Mouse (Mus musculus) hindbrain, embryonic 16.5 days (tissue): ENCODE results near the gene Capn1. TPM values are rescaled to one million over a fixed set of nuclear protein-coding genes. Genes with fewer than 3 reads are reported as not detected.
A peak's percentile ranks its signal among the peaks of the same experiment; 100 is the strongest.

Source experiments
- ATAC-seq: fragments of 200-750 bp; cut with Nextera tagmentation; 2 replicates; pipeline ENCODE4 v1.8.0; 2017; ENCODE audit warnings: moderate TSS enrichment, moderate library complexity
- H3K27ac ChIP-seq: fragments of 300-500 bp; sonication (generic); 2 replicates; pipeline ENCODE4 v1.5.1; 2014; ENCODE audit warnings: low read depth, mild to moderate bottlenecking, control low read depth, low read length, moderate library complexity
- H3K27me3 ChIP-seq: fragments of 300-500 bp; sonication (generic); replicated peaks from 2 replicates; pipeline ENCODE4 v1.6.1; 2014; ENCODE audit warnings: low read length; ENCODE audit not compliant: control insufficient read depth, insufficient read depth
- H3K36me3 ChIP-seq: fragments of 300-500 bp; sonication (generic); 2 replicates; pipeline ENCODE4 v1.6.1; 2014; ENCODE audit warnings: mild to moderate bottlenecking, low read length, moderate library complexity, mixed read lengths; ENCODE audit not compliant: control insufficient read depth, insufficient read depth
- H3K4me1 ChIP-seq: fragments of 300-500 bp; sonication (generic); 2 replicates; pipeline ENCODE4 v1.6.1; 2014; ENCODE audit warnings: low read depth, low read length; ENCODE audit not compliant: control insufficient read depth, insufficient read depth
- H3K4me2 ChIP-seq: fragments of 300-500 bp; sonication (generic); 2 replicates; pipeline ENCODE4 v1.6.1; 2014; ENCODE audit warnings: mild to moderate bottlenecking, low read length, control low read depth, moderate library complexity
- H3K4me3 ChIP-seq: fragments of 300-500 bp; sonication (generic); 2 replicates; pipeline ENCODE4 v1.5.1; 2014; ENCODE audit warnings: mild to moderate bottlenecking, low read length, control low read depth, moderate library complexity
- H3K9ac ChIP-seq: fragments of 300-500 bp; sonication (generic); 2 replicates; pipeline ENCODE4 v1.6.1; 2014; ENCODE audit warnings: low read depth, mild to moderate bottlenecking, control low read depth, low read length, moderate library complexity
- H3K9me3 ChIP-seq: fragments of 300-500 bp; sonication (generic); 2 replicates; pipeline ENCODE4 v1.6.1; 2014; ENCODE audit warnings: mild to moderate bottlenecking, low read length, moderate library complexity; ENCODE audit not compliant: control insufficient read depth
- WGBS: fragments of 180-500 bp; shearing (Covaris S2); extraction: QIAGEN DNeasy Blood & Tissue Kit; methylation state at CpG from one replicate; pipeline ENCODE4 v1.1.7; 2014; 5-methylcytosine and 5-hydroxymethylcytosine counted together
- polyA plus RNA-seq: library from polyadenylated mRNA; unstranded; fragments of >200 nt; fragmentation: Nextera tagmentation; extraction: Ambion mirVana; gene quantifications from 2 replicates; pipeline ENCODE4 v1.2.1, GENCODE M21; 2015

Gene Capn1
- 5.2 and 5.6 TPM in 2 replicates for polyA plus RNA-seq

DNA sequence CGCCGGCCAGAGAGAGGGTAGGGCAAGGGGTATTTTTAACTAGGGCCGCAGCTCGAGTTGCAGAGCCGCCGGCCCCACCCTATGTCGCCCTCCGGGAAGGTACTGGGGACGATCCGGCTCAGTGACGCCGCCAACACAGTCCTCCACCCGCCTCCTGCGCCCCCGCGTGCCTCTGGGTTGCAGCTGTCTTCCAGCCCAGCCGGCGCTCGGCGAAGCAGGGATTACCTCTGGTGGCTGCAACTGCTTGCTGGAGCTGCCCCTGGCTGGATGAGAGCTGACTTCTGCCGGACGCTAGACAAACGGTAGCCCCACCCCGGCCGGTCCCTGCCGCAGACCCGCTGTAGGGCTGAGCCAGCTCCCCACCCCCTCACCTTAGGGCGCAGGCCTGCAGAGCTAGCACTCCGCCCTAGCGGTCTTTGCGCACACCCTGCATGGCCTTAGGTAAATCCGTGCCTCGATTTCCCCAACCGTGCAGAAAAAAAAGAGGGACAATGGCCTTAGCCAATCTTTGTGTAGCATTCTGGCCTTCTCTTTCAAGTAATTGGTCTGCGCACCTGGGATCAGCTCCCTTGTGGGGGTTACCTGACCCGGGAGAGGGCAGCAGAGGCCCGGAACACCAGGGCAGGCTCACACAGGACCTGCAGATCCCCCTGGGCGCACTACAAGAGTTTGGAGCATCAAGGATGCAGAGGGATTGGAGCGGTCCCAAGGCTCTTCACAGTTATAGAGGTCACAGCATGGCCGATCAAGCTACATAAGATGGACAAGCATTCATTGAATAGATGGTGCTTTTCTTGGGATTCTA, at the start of gene Capn1:
Gene Capn1, minus strand, starts transcription at position 387 of the 805 bp plus-strand sequence.
- peak within 1 kb of the TSS; percentile 78 for H3K4me2 ChIP-seq
- peak within 1 kb of the TSS; percentile 61 for H3K27ac ChIP-seq
- peak; percentile 81 for ATAC-seq
- H3K9me3 ChIP-seq: no peaks in the 10 kb centered on the region
- H3K4me3 ChIP-seq: peak within 1 kb of the TSS; percentile 61
- 3% methylated on average over 36 of the region's 40 CpGs for WGBS
- H3K9ac ChIP-seq: peak within 1 kb of the TSS; percentile 72
- peaks cover 6% of the 10 kb centered on the region; the same call in 1 of the 2 replicates for H3K27me3 ChIP-seq
- peaks cover 13% of the 10 kb centered on the region for H3K4me1 ChIP-seq
- no peaks in the 10 kb centered on the region for H3K36me3 ChIP-seq

- peaks cover 44% of the 10 kb centered on the region for H3K4me1 ChIP-seq
Observed at GRCm38 (mm10) chr19:6063081-6063480, 47.4 kb upstream of the Capn1 start.

DNA sequence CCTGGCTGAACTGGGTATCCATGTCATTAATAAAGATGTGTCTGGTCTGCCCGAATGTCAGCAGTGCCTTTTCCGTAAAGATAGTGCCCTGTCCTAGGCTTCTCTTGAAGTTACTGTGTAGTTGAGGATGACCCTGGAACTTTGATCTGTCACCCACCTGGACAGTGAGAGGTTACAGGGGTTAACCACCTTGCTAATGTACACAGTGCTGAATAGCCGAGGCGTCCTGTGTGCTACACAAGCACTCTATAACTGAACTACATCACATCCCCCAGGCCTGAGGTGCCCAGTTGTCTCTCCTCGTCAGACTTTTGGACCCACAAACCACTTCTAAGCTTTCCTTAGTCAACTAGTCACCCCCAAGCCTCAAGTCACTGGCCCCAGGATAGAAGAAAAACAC, 46.7 kb upstream of the Capn1 start:
- Histone ChIP-seq H3K9ac (peak overlapping the region; percentile 87), H3K36me3 (no peaks in the 10 kb centered on the region), H3K4me1 (peaks cover 42% of the 10 kb centered on the region), H3K4me2 (peak overlapping the region; percentile 100), H3K9me3 (no peaks in the 10 kb centered on the region), H3K4me3 (peak overlapping the region; percentile 71), H3K27me3 (no peaks in the 10 kb centered on the region), H3K27ac (no peak overlapping the region)
- no peak for ATAC-seq
- WGBS: 74% methylated on average over 5 of the region's 5 CpGs

More at GRCm38 (mm10) chr19:6063081-6063480, 47.4 kb upstream of the Capn1 start:
- H3K27me3 ChIP-seq: no peaks in the 10 kb centered on the region
- 97% methylated on average over 6 of the region's 6 CpGs for WGBS
- no peak overlapping the region for H3K9ac ChIP-seq
- no peaks in the 10 kb centered on the region for H3K9me3 ChIP-seq
- peak overlapping the region; percentile 100; the same call in 1 of the 2 replicates for H3K4me2 ChIP-seq
- ATAC-seq: no peak
- no peak overlapping the region for H3K27ac ChIP-seq
- no peak overlapping the region for H3K4me3 ChIP-seq
- no peaks in the 10 kb centered on the region for H3K36me3 ChIP-seq

DNA sequence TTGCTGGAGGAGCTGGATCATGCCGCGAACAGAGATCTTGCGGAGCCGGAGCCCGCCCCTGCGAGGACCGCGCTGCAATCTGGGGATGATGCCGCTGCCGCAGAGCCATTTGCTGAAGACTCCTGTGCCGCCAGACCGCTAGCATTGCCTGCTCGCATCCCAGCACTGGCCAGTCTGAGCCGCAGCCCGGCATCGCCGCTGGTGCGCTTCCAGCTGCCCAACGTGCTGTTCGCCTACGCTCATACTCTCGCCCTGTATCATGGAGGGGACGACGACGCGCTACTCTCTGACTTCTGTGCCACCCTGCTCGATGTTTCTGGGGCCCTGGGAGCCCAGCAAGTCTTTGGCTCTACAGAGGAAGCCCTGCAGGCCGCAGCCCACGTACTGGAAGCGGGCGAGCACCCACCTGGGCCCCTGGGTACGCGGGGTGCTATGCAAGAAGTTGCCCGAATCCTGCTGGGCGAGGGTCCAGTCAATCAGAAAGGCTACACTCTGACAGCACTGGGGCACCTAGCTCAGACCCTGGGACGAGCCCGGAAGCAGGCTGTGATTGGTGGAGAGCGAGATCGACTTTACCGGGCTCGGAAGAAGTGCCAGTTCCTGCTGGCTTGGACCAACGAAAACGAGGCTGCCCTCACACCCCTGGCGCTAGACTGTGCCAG, 46.1 kb upstream of the Capn1 start:
- Histone ChIP-seq H3K4me3 (peak overlapping the region; percentile 71), H3K36me3 (no peaks in the 10 kb centered on the region), H3K4me1 (peaks cover 44% of the 10 kb centered on the region), H3K9me3 (no peaks in the 10 kb centered on the region), H3K9ac (peak overlapping the region; percentile 87), H3K4me2 (peak overlapping the region; percentile 100), H3K27me3 (no peaks in the 10 kb centered on the region), H3K27ac (peak overlapping the region; percentile 87)
- 2% methylated on average over 37 of the region's 44 CpGs for WGBS
- ATAC-seq: peak; percentile 9; the same call in 1 of the 2 replicates

DNA sequence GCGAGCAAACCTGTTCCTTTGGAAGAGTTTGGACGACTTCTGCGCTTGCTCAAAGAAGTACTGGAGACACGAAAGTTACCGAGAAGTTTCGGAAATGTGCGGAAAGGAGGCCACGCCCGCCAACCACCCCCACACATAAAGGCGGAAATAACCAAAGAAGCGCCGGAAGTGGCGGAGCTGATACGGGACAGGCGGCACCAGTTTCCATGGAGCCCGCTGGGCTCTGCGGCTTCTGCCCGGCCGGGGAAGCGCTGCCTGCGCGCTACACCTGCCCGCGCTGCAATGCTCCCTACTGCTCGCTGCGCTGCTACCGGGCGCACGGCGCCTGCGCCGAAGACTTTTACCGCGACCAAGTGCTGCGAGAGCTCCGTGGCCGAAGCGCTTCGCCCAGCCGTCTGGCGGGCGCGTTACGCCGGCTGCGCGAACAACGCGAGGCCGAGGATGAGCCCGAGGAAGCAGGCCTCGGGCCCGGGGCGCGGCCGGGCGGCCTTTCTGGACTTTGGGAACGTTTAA, 45.4 kb upstream of the Capn1 start, which contains the start of gene Znhit2:
Gene Znhit2, plus strand, starts transcription at position 172 of the 513 bp plus-strand sequence.
- H3K4me1 ChIP-seq: peaks cover 44% of the 10 kb centered on the region
- H3K9me3 ChIP-seq: no peaks in the 10 kb centered on the region
- WGBS: under 1% methylated on average over 54 of the region's 58 CpGs

GRCm38 (mm10) chr19:6058966-6059365, 43.3 kb upstream of the Capn1 start:
- 91% methylated on average over 5 of the region's 5 CpGs for WGBS
- Histone ChIP-seq H3K27ac (no peak overlapping the region), H3K4me1 (peaks cover 39% of the 10 kb centered on the region)

More for the DNA sequence above, 45.4 kb upstream of the Capn1 start, which contains the start of gene Znhit2:
- Histone ChIP-seq H3K4me2 (peak within 1 kb of the TSS; percentile 100), H3K4me3 (peak within 1 kb of the TSS; percentile 71), H3K9ac (peak within 1 kb of the TSS; percentile 87), H3K27me3 (no peaks in the 10 kb centered on the region), H3K36me3 (no peaks in the 10 kb centered on the region), H3K27ac (peak within 1 kb of the TSS; percentile 87)
- ATAC-seq: peak; percentile 73

DNA sequence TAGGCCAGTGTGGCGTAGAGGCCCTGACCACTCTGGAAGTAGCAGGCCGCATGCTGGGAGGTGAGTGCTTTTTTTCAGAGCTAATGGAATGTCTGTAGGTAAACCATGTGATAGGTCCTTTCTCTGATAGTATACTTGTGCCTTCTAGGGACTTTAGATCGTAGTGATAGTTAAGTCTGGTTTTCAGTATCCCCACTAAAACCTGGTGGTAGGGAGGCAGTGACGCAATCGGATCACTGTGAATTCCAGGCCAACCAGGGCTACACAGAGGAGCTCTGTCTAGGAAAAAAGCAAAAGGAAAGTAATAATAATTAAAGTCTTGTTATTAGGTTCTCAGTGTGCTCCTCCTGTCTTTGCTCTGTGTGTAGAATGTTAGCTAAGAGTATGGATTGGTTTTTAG, 42.8 kb upstream of the Capn1 start:
- H3K27ac ChIP-seq: no peak overlapping the region
- WGBS: 34% methylated on average over 5 of the region's 5 CpGs

More at GRCm38 (mm10) chr19:6058966-6059365, 43.3 kb upstream of the Capn1 start:
- Histone ChIP-seq H3K9me3 (no peaks in the 10 kb centered on the region), H3K27me3 (no peaks in the 10 kb centered on the region), H3K4me2 (peak overlapping the region; percentile 90), H3K36me3 (peaks cover 10% of the 10 kb centered on the region; the same call in 1 of the 2 replicates), H3K4me3 (no peak overlapping the region; the same call in 1 of the 2 replicates), H3K9ac (no peak overlapping the region; the same call in 1 of the 2 replicates)
- ATAC-seq: no peak

DNA sequence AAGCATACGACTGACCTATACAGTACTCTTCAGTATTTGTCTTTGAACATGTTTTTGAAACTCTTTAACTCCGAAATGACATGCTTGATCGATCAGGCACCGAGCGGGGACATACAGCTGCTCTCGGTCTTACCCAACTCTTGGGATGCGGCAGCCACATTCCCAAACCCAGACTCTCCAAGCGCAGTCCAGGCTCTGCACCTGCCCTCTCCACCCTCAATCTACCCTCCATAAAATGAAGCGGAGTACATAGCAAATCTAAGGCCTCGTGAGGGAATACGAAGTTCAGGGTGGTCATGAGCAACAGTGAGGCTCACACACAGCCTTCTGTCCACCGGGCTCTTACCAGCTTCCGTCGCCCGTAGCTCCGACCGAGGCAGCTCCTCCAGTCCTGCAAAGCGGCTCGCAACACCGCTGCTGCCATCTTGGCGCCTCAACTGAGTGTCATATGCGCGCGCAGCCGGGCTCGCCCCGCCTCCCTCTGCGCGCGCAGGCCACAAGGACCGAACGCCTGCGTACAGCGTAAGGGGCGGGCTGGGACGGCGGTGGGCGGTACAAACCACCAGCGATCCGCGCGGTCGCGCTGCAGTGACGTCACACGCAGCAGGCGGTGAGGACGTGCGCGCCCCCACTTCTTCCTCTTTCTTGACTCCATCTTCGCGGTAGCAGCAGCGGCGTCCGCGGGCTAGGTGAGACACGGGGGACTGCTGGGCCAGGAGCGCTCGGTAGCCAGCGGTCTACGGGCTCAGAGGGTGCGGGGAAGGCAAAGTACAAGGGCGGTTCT, 41.8 kb upstream of the Capn1 start, which contains the start of the genes Mrpl49 and Fau:
Gene Mrpl49, minus strand, starts transcription at position 473 of the 784 bp plus-strand sequence.
Gene Fau, plus strand, starts transcription at position 532 of the 784 bp plus-strand sequence.
- ATAC-seq: peak; percentile 89
- Histone ChIP-seq H3K4me2 (peak within 1 kb of the TSS; percentile 90), H3K9me3 (no peaks in the 10 kb centered on the region), H3K27ac (peak within 1 kb of the TSS; percentile 80), H3K36me3 (peaks cover 24% of the 10 kb centered on the region), H3K27me3 (no peaks in the 10 kb centered on the region), H3K4me1 (peaks cover 28% of the 10 kb centered on the region), H3K4me3 (peak within 1 kb of the TSS; percentile 63), H3K9ac (peak within 1 kb of the TSS; percentile 89)
- under 1% methylated on average over 50 of the region's 63 CpGs for WGBS

More for the DNA sequence above, 42.8 kb upstream of the Capn1 start:
- peaks cover 15% of the 10 kb centered on the region for H3K36me3 ChIP-seq
- ATAC-seq: no peak
- peak overlapping the region; percentile 63 for H3K4me3 ChIP-seq
- peaks cover 34% of the 10 kb centered on the region for H3K4me1 ChIP-seq
- peak overlapping the region; percentile 90 for H3K4me2 ChIP-seq
- H3K9ac ChIP-seq: peak overlapping the region; percentile 89
- no peaks in the 10 kb centered on the region for H3K9me3 ChIP-seq
- no peaks in the 10 kb centered on the region for H3K27me3 ChIP-seq
